Mouse (Mus musculus): ENCODE data around the gene Casc3. TPM values are rescaled to one million over a fixed set of nuclear protein-coding genes. Genes with fewer than 3 reads are reported as not detected.

Casc3 gene
- polyA plus RNA-seq, 1 experiment from 2014 or later, result 59.9 TPM

- no peak overlapping the region for H3K27ac ChIP-seq (ENCODE audit: low read depth, low read length)
- WGBS, result 92% methylated on average over 2 of the region's 2 CpGs
- H3K9me3 ChIP-seq (ENCODE audit: control insufficient read depth, low read length), result no peaks in the 10 kb centered on the region
- H3K36me3 ChIP-seq (ENCODE audit: control insufficient read depth, insufficient read depth, low read length), result no peaks in the 10 kb centered on the region
- ATAC-seq (replicated peaks; ENCODE audit: low FRiP score) (no peak), DNase-seq (ENCODE audit: low spot score) (no peak)
- H3K9ac ChIP-seq (ENCODE audit: low read length), result no peak overlapping the region
- no peak overlapping the region for H3K4me3 ChIP-seq (ENCODE audit: low read depth, low read length)
- peaks cover 4% of the 10 kb centered on the region; the same call in 1 of the 2 replicates for H3K4me1 ChIP-seq (replicated peaks; ENCODE audit: control insufficient read depth, insufficient read depth, low read length)
- no peak overlapping the region for H3K4me2 ChIP-seq (ENCODE audit: low read depth, low read length, severe bottlenecking)
- H3K27me3 ChIP-seq (ENCODE audit: control insufficient read depth, insufficient read depth, low read length), result no peaks in the 10 kb centered on the region; the same call in 1 of the 2 replicates
These were observed 50.0 kb downstream of the Casc3 start for GRCm38 (mm10) chr11:98854659-98855058.

GRCm38 (mm10) chr11:98858759-98859731 is 54.3 kb downstream of the Casc3 start:
- Histone ChIP-seq H3K4me3 (ENCODE audit: low read depth, low read length) (no peak overlapping the region), H3K9me3 (ENCODE audit: control insufficient read depth, low read length) (no peaks in the 10 kb centered on the region), H3K36me3 (ENCODE audit: control insufficient read depth, insufficient read depth, low read length) (no peaks in the 10 kb centered on the region), H3K4me1 (replicated peaks; ENCODE audit: control insufficient read depth, insufficient read depth, low read length) (peaks cover 2% of the 10 kb centered on the region; the same call in 1 of the 2 replicates), H3K4me2 (ENCODE audit: low read depth, low read length, severe bottlenecking) (no peak overlapping the region), H3K27me3 (ENCODE audit: control insufficient read depth, insufficient read depth, low read length) (no peaks in the 10 kb centered on the region), H3K9ac (ENCODE audit: low read length) (no peak overlapping the region), H3K27ac (ENCODE audit: low read depth, low read length) (no peak overlapping the region)
- ATAC-seq (replicated peaks; ENCODE audit: low FRiP score) (no peak), DNase-seq (ENCODE audit: low spot score) (peak; percentile 93)
- WGBS, result 38% methylated on average over 14 of the region's 14 CpGs

GRCm38 (mm10) chr11:98863028-98863750 is 58.5 kb downstream of the Casc3 start, which contains the start of gene Wipf2:
TSS of gene Wipf2 (plus strand) at chr11:98863638.
- no peaks in the 10 kb centered on the region for H3K27me3 ChIP-seq (ENCODE audit: control insufficient read depth, insufficient read depth, low read length)
- no peaks in the 10 kb centered on the region for H3K9me3 ChIP-seq (ENCODE audit: control insufficient read depth, low read length)
- no peaks in the 10 kb centered on the region; the same call in 1 of the 2 replicates for H3K36me3 ChIP-seq (ENCODE audit: control insufficient read depth, insufficient read depth, low read length)
- WGBS, result 7% methylated on average over 38 of the region's 41 CpGs
- peak; percentile 98 for DNase-seq (ENCODE audit: low spot score)
- ATAC-seq (replicated peaks; ENCODE audit: low FRiP score), result peak; percentile 90
- H3K4me1 ChIP-seq (replicated peaks; ENCODE audit: control insufficient read depth, insufficient read depth, low read length), result peaks cover 4% of the 10 kb centered on the region
- peak within 1 kb of the TSS; percentile 61 for H3K4me3 ChIP-seq (ENCODE audit: low read depth, low read length)
- H3K27ac ChIP-seq (ENCODE audit: low read depth, low read length), result peak within 1 kb of the TSS; percentile 80
- H3K9ac ChIP-seq (ENCODE audit: low read length), result peak within 1 kb of the TSS; percentile 62
- peak within 1 kb of the TSS; percentile 73 for H3K4me2 ChIP-seq (ENCODE audit: low read depth, low read length, severe bottlenecking)

GRCm38 (mm10) chr11:98863751-98864429 is 59.2 kb downstream of the Casc3 start:
- peak; percentile 84 for ATAC-seq (replicated peaks; ENCODE audit: low FRiP score)
- DNase-seq (ENCODE audit: low spot score), result peak; percentile 93
- Histone ChIP-seq H3K4me2 (ENCODE audit: low read depth, low read length, severe bottlenecking) (peak overlapping the region; percentile 73), H3K9ac (ENCODE audit: low read length) (peak overlapping the region; percentile 62), H3K4me1 (replicated peaks; ENCODE audit: control insufficient read depth, insufficient read depth, low read length) (peaks cover 4% of the 10 kb centered on the region), H3K9me3 (ENCODE audit: control insufficient read depth, low read length) (no peaks in the 10 kb centered on the region), H3K36me3 (ENCODE audit: control insufficient read depth, insufficient read depth, low read length) (no peaks in the 10 kb centered on the region; the same call in 1 of the 2 replicates), H3K27me3 (ENCODE audit: control insufficient read depth, insufficient read depth, low read length) (no peaks in the 10 kb centered on the region), H3K27ac (ENCODE audit: low read depth, low read length) (peak overlapping the region; percentile 80), H3K4me3 (ENCODE audit: low read depth, low read length) (peak overlapping the region; percentile 61)
- under 1% methylated on average over 38 of the region's 39 CpGs for WGBS

- Histone ChIP-seq H3K4me3 (ENCODE audit: low read depth, low read length) (no peak overlapping the region), H3K4me2 (ENCODE audit: low read depth, low read length, severe bottlenecking) (no peak overlapping the region), H3K36me3 (ENCODE audit: control insufficient read depth, insufficient read depth, low read length) (no peaks in the 10 kb centered on the region; the same call in 1 of the 2 replicates), H3K27ac (ENCODE audit: low read depth, low read length) (no peak overlapping the region), H3K4me1 (replicated peaks; ENCODE audit: control insufficient read depth, insufficient read depth, low read length) (peaks cover 4% of the 10 kb centered on the region), H3K27me3 (ENCODE audit: control insufficient read depth, insufficient read depth, low read length) (no peaks in the 10 kb centered on the region), H3K9ac (ENCODE audit: low read length) (no peak overlapping the region), H3K9me3 (ENCODE audit: control insufficient read depth, low read length) (no peaks in the 10 kb centered on the region)
- DNase-seq (ENCODE audit: low spot score), result no peak
- no peak for ATAC-seq (replicated peaks; ENCODE audit: low FRiP score)
- 68% methylated on average over 12 of the region's 12 CpGs for WGBS
These were observed 62.6 kb downstream of the Casc3 start for GRCm38 (mm10) chr11:98867293-98867692.

- DNase-seq (ENCODE audit: low spot score) (no peak), ATAC-seq (replicated peaks; ENCODE audit: low FRiP score) (no peak)
- no peaks in the 10 kb centered on the region for H3K4me1 ChIP-seq (replicated peaks; ENCODE audit: control insufficient read depth, insufficient read depth, low read length)
- H3K9me3 ChIP-seq (ENCODE audit: control insufficient read depth, low read length), result no peaks in the 10 kb centered on the region
- no peak overlapping the region for H3K4me2 ChIP-seq (ENCODE audit: low read depth, low read length, severe bottlenecking)
- H3K4me3 ChIP-seq (ENCODE audit: low read depth, low read length), result no peak overlapping the region
- H3K36me3 ChIP-seq (ENCODE audit: control insufficient read depth, insufficient read depth, low read length), result no peaks in the 10 kb centered on the region; the same call in 1 of the 2 replicates
- no peaks in the 10 kb centered on the region for H3K27me3 ChIP-seq (ENCODE audit: control insufficient read depth, insufficient read depth, low read length)
- no peak overlapping the region for H3K27ac ChIP-seq (ENCODE audit: low read depth, low read length)
- 93% methylated on average over 8 of the region's 8 CpGs for WGBS
- no peak overlapping the region for H3K9ac ChIP-seq (ENCODE audit: low read length)
These were observed 65.2 kb downstream of the Casc3 start for GRCm38 (mm10) chr11:98869906-98870305.

GRCm38 (mm10) chr11:98870791-98871190 is 66.1 kb downstream of the Casc3 start:
- WGBS, result 83% methylated on average over 5 of the region's 5 CpGs
- H3K36me3 ChIP-seq (ENCODE audit: control insufficient read depth, insufficient read depth, low read length), result no peaks in the 10 kb centered on the region; the same call in 1 of the 2 replicates
- ATAC-seq (replicated peaks; ENCODE audit: low FRiP score), result no peak

GRCm38 (mm10) chr11:98871416-98871815 is 66.7 kb downstream of the Casc3 start:
- Histone ChIP-seq H3K4me1 (replicated peaks; ENCODE audit: control insufficient read depth, insufficient read depth, low read length) (no peaks in the 10 kb centered on the region), H3K36me3 (ENCODE audit: control insufficient read depth, insufficient read depth, low read length) (no peaks in the 10 kb centered on the region; the same call in 1 of the 2 replicates), H3K27ac (ENCODE audit: low read depth, low read length) (no peak overlapping the region), H3K27me3 (ENCODE audit: control insufficient read depth, insufficient read depth, low read length) (no peaks in the 10 kb centered on the region), H3K9ac (ENCODE audit: low read length) (no peak overlapping the region), H3K4me3 (ENCODE audit: low read depth, low read length) (no peak overlapping the region), H3K4me2 (ENCODE audit: low read depth, low read length, severe bottlenecking) (no peak overlapping the region), H3K9me3 (ENCODE audit: control insufficient read depth, low read length) (no peaks in the 10 kb centered on the region)
- no peak for DNase-seq (ENCODE audit: low spot score)
- ATAC-seq (replicated peaks; ENCODE audit: low FRiP score), result no peak
- 62% methylated on average over 4 of the region's 4 CpGs for WGBS

More at GRCm38 (mm10) chr11:98870791-98871190, 66.1 kb downstream of the Casc3 start:
- H3K27ac ChIP-seq (ENCODE audit: low read depth, low read length), result no peak overlapping the region
- no peaks in the 10 kb centered on the region for H3K9me3 ChIP-seq (ENCODE audit: control insufficient read depth, low read length)
- no peaks in the 10 kb centered on the region for H3K4me1 ChIP-seq (replicated peaks; ENCODE audit: control insufficient read depth, insufficient read depth, low read length)
- no peaks in the 10 kb centered on the region for H3K27me3 ChIP-seq (ENCODE audit: control insufficient read depth, insufficient read depth, low read length)
- no peak for DNase-seq (ENCODE audit: low spot score)
- no peak overlapping the region for H3K4me3 ChIP-seq (ENCODE audit: low read depth, low read length)
- H3K9ac ChIP-seq (ENCODE audit: low read length), result no peak overlapping the region
- H3K4me2 ChIP-seq (ENCODE audit: low read depth, low read length, severe bottlenecking), result no peak overlapping the region

Data from forebrain, embryonic 11.5 days (tissue).